Mouse (Mus musculus): ENCODE measurements around the gene Ppp1r36. TPM values are rescaled to one million over a fixed set of nuclear protein-coding genes. Genes with fewer than 3 reads are reported as not detected.
A peak's percentile ranks its signal among the peaks of the same experiment; 100 is the strongest.

Ppp1r36 gene
- polyA plus RNA-seq (2015; fragmentation: Nextera tagmentation; extraction: Ambion mirVana) = 9.1 and 10.4 TPM in 2 replicates

DNA sequence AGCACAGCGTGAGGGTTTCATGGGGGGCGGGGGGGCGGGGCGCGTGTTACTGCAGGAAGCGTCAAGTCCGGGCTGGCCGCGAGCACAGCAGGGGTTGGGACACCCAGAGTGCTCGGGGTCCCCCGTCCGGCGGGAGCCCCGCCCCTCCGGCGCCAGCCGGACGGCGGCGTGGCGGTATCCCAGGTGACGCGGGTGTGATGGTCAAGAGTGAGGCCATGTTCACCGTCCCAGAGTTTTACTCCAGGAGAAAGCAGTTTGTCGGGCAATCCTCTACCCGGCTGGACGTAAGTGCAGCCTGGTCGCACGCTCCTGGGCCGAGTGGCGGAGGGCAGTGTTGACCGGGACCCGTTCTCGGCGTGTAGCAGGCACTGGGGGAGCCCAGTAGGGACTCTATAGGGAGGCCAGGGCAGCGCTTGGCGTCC is at the start of gene Ppp1r36:
TSS of gene Ppp1r36 (plus strand) at position 106 of the 422 bp plus-strand sequence.
- Histone ChIP-seq H3K36me3 (ENCODE audit: control insufficient read depth, insufficient read depth, low read length) (no peaks in the 10 kb centered on the region), H3K9me3 (ENCODE audit: control insufficient read depth, low read length) (no peaks in the 10 kb centered on the region), H3K4me3 (ENCODE audit: low read length) (peak within 1 kb of the TSS; percentile 53), H3K4me2 (ENCODE audit: low read depth, low read length) (peak within 1 kb of the TSS; percentile 88), H3K27me3 (ENCODE audit: control insufficient read depth, insufficient read depth, low read depth, low read length) (no peaks in the 10 kb centered on the region), H3K9ac (ENCODE audit: low read length) (peak within 1 kb of the TSS; percentile 68), H3K27ac (ENCODE audit: low read length) (peak within 1 kb of the TSS; percentile 36), H3K4me1 (replicated peaks; ENCODE audit: control insufficient read depth, insufficient read depth, low read length) (peaks cover 3% of the 10 kb centered on the region; the same call in 1 of the 2 replicates)
- peak; percentile 92 for ATAC-seq (ENCODE audit: low read depth)
- WGBS = under 1% methylated on average over 37 of the region's 37 CpGs

DNA sequence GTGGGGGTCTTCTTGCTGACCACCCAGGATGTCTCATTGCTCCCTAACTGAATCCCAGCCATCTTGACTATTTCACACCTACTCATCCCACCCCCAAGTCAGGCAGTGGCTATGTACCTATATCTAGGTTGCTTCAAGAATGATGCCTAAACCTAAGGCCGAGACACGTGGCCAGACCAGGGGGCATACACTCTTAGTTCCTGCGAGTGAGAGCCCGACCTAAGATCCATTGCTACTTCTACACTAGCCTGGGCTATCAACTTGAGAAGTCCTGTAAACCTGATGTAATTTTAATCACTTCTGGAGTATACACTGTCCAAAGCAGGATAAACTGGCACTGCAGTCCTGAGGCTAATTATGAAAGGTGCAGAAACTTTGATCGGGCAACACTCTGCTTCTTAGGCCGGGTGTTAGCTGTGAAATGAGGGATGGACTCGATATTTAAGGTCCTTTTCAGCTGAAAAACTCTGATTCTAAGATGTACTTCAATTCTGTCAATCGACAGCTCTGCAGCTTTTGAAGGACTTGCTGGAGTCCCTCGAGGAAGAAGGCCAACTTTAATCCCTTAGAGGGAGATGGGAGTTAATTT is 49.0 kb upstream of the Ppp1r36 start:
- H3K9ac ChIP-seq (ENCODE audit: low read length) = peak overlapping the region; percentile 99
- no peaks in the 10 kb centered on the region for H3K9me3 ChIP-seq (ENCODE audit: control insufficient read depth, low read length)
- no peak overlapping the region; the same call in 1 of the 2 replicates for H3K27ac ChIP-seq (ENCODE audit: low read length)
- 9% methylated on average over 9 of the region's 9 CpGs for WGBS
- ATAC-seq (ENCODE audit: low read depth) = no peak
- peak overlapping the region; percentile 85 for H3K4me2 ChIP-seq (ENCODE audit: low read depth, low read length)
- peak overlapping the region; percentile 94 for H3K4me3 ChIP-seq (ENCODE audit: low read length)
- H3K36me3 ChIP-seq (ENCODE audit: control insufficient read depth, insufficient read depth, low read length) = no peaks in the 10 kb centered on the region
- no peaks in the 10 kb centered on the region for H3K27me3 ChIP-seq (ENCODE audit: control insufficient read depth, insufficient read depth, low read depth, low read length)
- H3K4me1 ChIP-seq (replicated peaks; ENCODE audit: control insufficient read depth, insufficient read depth, low read length) = peaks cover 31% of the 10 kb centered on the region

DNA sequence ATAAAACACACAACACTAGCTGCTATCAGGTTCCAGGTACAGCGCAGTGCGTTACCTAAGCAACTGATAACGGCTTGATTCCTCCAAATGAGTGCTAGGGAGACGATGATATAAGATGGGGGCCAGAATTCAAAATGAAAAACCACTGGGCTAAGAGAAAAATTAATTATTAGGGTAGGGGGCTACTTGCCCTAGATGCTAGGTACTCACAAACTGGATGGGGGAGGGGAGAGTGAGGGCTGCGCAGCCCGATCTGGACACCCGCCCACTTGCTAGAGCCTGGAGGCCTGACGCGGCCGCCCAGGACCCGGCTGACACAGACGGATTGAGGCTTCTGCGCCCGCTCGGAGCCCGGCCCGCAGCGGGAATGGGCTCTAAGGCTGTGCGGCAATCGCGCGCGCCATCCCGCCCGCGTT is 48.5 kb upstream of the Ppp1r36 start:
- under 1% methylated on average over 26 of the region's 26 CpGs for WGBS
- Histone ChIP-seq H3K9me3 (ENCODE audit: control insufficient read depth, low read length) (no peaks in the 10 kb centered on the region), H3K9ac (ENCODE audit: low read length) (peak overlapping the region; percentile 99), H3K4me3 (ENCODE audit: low read length) (peak overlapping the region; percentile 94), H3K27me3 (ENCODE audit: control insufficient read depth, insufficient read depth, low read depth, low read length) (no peaks in the 10 kb centered on the region), H3K4me1 (replicated peaks; ENCODE audit: control insufficient read depth, insufficient read depth, low read length) (peaks cover 31% of the 10 kb centered on the region), H3K4me2 (ENCODE audit: low read depth, low read length) (peak overlapping the region; percentile 85), H3K36me3 (ENCODE audit: control insufficient read depth, insufficient read depth, low read length) (no peaks in the 10 kb centered on the region), H3K27ac (ENCODE audit: low read length) (peak overlapping the region; percentile 100)
- ATAC-seq (ENCODE audit: low read depth) = peak; percentile 16

DNA sequence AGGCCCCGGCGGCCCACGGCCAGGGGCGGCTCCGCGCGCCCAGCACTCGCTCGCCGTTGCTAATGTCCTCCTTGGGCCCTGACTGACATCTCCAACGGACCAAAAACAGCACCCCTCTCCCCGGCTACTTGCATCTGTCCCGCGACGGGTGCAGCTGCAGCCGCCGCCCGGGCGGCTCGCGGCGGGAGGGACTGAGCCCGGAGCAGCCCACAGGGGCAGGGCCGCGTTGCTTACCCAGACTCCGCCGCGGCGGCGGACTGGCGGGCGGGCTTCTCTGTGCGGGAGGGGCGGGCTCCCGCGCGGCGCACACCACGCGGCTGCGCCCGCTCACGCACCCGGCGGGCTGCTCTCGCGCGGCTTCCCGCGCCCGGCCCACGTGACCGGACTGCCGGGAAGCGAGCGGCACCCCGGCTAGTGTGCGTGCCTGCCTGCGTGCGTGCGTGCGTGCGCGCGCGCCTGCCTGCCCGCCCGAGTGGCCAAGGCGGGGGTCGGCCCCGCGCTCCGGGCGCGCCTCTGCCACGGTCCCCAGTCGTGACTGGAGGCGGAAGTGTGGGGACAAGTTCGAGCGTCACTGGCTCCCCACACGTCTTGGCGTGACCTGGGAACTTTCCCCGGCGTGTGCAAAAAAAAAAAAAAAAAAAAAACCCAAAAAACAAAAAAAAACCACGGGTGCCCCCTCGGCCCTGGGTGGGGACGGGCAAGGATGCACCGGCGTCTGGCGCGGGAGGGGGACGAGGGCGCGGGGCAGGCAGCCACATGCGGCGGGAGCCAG is 47.9 kb upstream of the Ppp1r36 start, which contains the start of gene Zbtb25:
TSS of gene Zbtb25 (minus strand) at position 397 of the 772 bp plus-strand sequence.
- Histone ChIP-seq H3K27ac (ENCODE audit: low read length) (peak within 1 kb of the TSS; percentile 100), H3K9me3 (ENCODE audit: control insufficient read depth, low read length) (no peaks in the 10 kb centered on the region), H3K36me3 (ENCODE audit: control insufficient read depth, insufficient read depth, low read length) (no peaks in the 10 kb centered on the region), H3K4me1 (replicated peaks; ENCODE audit: control insufficient read depth, insufficient read depth, low read length) (peaks cover 31% of the 10 kb centered on the region), H3K4me2 (ENCODE audit: low read depth, low read length) (peak within 1 kb of the TSS; percentile 85), H3K9ac (ENCODE audit: low read length) (peak within 1 kb of the TSS; percentile 99), H3K4me3 (ENCODE audit: low read length) (peak within 1 kb of the TSS; percentile 94), H3K27me3 (ENCODE audit: control insufficient read depth, insufficient read depth, low read depth, low read length) (no peaks in the 10 kb centered on the region)
- under 1% methylated on average over 57 of the region's 96 CpGs for WGBS
- ATAC-seq (ENCODE audit: low read depth) = peak; percentile 77

DNA sequence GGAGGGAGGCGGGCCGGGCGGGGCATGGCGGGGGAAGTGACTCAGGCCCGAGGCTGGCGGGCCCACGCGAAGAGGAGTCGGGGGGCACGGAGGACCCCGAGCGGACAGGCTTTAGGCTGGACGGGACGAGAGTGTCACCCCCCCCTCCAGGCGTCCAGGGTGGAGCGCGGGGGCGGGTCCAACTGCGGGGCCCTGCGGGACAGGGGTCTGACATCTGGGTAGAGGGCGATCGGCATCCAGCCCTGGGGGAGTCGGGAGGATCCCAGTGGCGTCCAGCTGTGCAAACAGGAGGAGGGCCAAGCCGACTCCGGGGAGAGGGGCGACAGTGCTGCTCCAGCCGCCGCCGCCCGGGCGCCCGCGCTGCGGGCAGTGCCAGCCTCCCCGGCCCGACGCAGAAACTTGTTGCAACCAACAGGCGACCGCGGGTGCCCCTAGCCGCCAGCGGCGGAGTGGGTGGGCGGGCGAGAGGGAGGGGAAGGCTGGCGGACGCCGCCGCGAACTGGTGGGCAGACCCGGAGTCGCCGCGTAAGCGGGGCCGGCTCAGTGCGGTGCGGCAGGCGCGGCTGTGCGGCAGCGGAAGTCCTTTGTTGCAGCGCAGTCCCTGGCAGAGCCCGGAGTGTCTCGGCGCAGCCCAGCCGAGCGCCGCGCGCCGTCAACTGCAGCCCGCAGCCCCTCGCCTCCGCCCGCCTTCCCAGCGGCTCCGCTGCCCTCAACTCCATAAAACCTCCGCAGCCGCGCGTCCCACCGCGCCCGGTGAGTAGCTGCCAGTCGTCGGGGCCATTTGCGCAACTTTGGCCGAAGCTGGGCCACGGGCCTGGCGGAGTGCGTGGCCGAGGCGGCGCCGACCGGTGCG is 47.1 kb upstream of the Ppp1r36 start, which contains the start of gene Zbtb1:
TSS of gene Zbtb1 (plus strand) at position 289 of the 853 bp plus-strand sequence.
- Histone ChIP-seq H3K36me3 (ENCODE audit: control insufficient read depth, insufficient read depth, low read length) (no peaks in the 10 kb centered on the region), H3K4me1 (replicated peaks; ENCODE audit: control insufficient read depth, insufficient read depth, low read length) (peaks cover 31% of the 10 kb centered on the region), H3K4me2 (ENCODE audit: low read depth, low read length) (peak within 1 kb of the TSS; percentile 85), H3K27me3 (ENCODE audit: control insufficient read depth, insufficient read depth, low read depth, low read length) (no peaks in the 10 kb centered on the region), H3K27ac (ENCODE audit: low read length) (peak within 1 kb of the TSS; percentile 100), H3K9ac (ENCODE audit: low read length) (peak within 1 kb of the TSS; percentile 99), H3K4me3 (ENCODE audit: low read length) (peak within 1 kb of the TSS; percentile 94), H3K9me3 (ENCODE audit: control insufficient read depth, low read length) (no peaks in the 10 kb centered on the region)
- peak; percentile 74 for ATAC-seq (ENCODE audit: low read depth)
- WGBS = under 1% methylated on average over 92 of the region's 99 CpGs

DNA sequence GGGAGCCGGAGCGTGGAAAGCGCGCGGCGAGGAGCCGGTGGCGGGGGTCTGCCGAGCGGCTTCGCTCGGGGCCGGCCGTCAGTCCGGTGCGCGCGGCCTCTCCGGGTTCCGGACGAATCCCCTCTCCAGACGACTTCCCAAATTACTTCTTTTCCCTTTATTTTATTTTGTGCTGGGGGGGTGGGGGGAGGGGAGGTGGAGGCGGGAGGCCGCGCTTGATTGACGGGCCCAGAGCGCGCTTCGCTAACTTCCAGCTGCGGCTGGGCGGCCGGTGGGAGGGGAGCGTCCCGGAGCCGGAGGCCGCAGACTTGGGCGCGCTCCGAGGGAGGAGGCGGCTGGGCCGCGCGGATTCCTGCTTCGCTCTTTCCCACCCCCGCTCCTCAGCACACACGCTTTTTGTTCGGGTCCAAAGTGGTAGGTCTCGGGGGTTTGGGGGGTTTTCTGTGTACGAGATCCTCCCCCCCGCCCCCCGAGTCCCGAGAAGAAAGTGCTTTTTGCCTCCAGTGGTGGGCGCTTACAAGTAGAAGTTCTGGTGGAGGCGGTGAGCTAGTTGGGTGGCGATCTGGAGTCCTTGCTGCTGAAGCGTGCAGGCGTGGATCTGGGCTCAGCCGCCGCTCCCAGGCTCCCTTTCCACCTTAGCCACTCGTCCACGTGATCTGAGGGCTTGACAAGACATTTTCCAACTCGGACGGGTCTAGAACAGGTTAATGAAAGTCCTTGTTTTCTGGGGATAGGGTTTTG is 46.3 kb upstream of the Ppp1r36 start:
- H3K9ac ChIP-seq (ENCODE audit: low read length) = peak overlapping the region; percentile 99
- peak overlapping the region; percentile 94 for H3K4me3 ChIP-seq (ENCODE audit: low read length)
- H3K27ac ChIP-seq (ENCODE audit: low read length) = peak overlapping the region; percentile 100
- peak; percentile 76 for ATAC-seq (ENCODE audit: low read depth)
- H3K4me1 ChIP-seq (replicated peaks; ENCODE audit: control insufficient read depth, insufficient read depth, low read length) = peaks cover 30% of the 10 kb centered on the region
- no peaks in the 10 kb centered on the region for H3K36me3 ChIP-seq (ENCODE audit: control insufficient read depth, insufficient read depth, low read length)
- peak overlapping the region; percentile 85 for H3K4me2 ChIP-seq (ENCODE audit: low read depth, low read length)
- WGBS = 0% methylated on average over 59 of the region's 63 CpGs
- no peaks in the 10 kb centered on the region for H3K9me3 ChIP-seq (ENCODE audit: control insufficient read depth, low read length)
- H3K27me3 ChIP-seq (ENCODE audit: control insufficient read depth, insufficient read depth, low read depth, low read length) = no peaks in the 10 kb centered on the region

DNA sequence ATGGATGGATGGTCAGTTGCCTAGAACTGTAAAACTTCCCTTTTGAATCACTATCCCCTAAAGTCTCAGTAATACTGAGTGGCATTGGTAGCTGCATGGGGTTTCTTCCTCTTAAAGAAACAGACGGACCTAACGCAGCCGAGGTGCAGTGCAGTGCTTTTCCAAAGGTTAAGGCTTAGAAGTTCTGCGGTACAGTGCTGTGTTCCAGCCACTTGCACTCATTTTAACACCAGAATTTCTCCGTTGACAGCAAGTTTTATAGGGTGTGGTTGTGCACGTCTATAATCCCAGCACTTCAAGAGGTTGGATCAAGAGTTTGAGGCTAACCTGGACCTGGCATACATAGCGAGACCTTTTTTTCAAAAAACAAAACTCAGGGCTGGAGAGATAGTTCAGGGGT is 45.3 kb upstream of the Ppp1r36 start:
- Histone ChIP-seq H3K9ac (ENCODE audit: low read length) (peak overlapping the region; percentile 99), H3K27me3 (ENCODE audit: control insufficient read depth, insufficient read depth, low read depth, low read length) (no peaks in the 10 kb centered on the region), H3K9me3 (ENCODE audit: control insufficient read depth, low read length) (no peaks in the 10 kb centered on the region), H3K4me1 (replicated peaks; ENCODE audit: control insufficient read depth, insufficient read depth, low read length) (peaks cover 29% of the 10 kb centered on the region), H3K36me3 (ENCODE audit: control insufficient read depth, insufficient read depth, low read length) (no peaks in the 10 kb centered on the region), H3K4me2 (ENCODE audit: low read depth, low read length) (peak overlapping the region; percentile 85), H3K27ac (ENCODE audit: low read length) (no peak overlapping the region), H3K4me3 (ENCODE audit: low read length) (peak overlapping the region; percentile 94)
- ATAC-seq (ENCODE audit: low read depth) = no peak
- WGBS = 37% methylated on average over 7 of the region's 7 CpGs

Data from lung, embryonic 16.5 days (tissue).